Mouse (Mus musculus) C2C12 (cell line): ENCODE results near the gene Apobec3.

Experiments used
- CEBPB ChIP-seq: IDR thresholded peaks from one replicate; pipeline ENCODE4 v1.6.1; 2011; ENCODE audit warnings: low read depth, mild to moderate bottlenecking, control low read depth, moderate library complexity
- CTCF ChIP-seq: IDR thresholded peaks from one replicate; pipeline ENCODE4 v1.5.1; 2011; ENCODE audit not compliant: control insufficient read depth, insufficient read depth, insufficient read length
- MAX ChIP-seq: IDR thresholded peaks from one replicate; pipeline ENCODE4 v1.6.1; 2011; ENCODE audit warnings: mild to moderate bottlenecking, control low read depth
- MYOG ChIP-seq: IDR thresholded peaks from one replicate; pipeline ENCODE4 v1.6.1; 2011; ENCODE audit not compliant: control insufficient read depth, insufficient read length; ENCODE audit errors: extremely low read depth

DNA sequence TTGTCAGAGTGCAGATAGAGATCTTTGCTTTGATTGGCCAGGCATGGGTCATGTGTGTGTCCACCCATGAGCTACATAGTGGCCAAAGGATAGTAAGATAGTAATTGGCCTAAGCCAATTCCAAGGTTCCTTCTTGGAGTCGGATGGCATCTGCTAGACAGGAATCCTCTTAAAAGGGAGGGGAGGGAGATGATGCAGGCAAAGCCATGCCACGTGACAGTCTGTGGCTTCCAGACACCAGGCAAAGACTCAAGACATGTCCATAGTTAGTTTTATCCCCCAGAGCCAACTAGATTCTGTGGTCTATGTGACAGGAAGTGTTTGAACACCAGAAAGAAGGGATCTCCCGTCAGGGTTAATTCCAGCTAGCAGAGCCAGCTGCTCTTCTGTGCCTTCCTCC lies 67.0 kb downstream of the Apobec3 start:
- TF ChIP-seq CTCF, result no peak
- TF ChIP-seq CEBPB, result no peak
- TF ChIP-seq MAX, result peak; percentile 17
- no peak for TF ChIP-seq MYOG
